Mouse (Mus musculus) cerebellum, postnatal 10 days (tissue): ENCODE data around the gene Hip1.
"Not testable (repeated sequence)": the region's sequence is repeated elsewhere in the genome, so short reads cannot be mapped to it uniquely, and the experiment has no call there.

Source experiments
- DNase-seq, 2 experiments: peaks; one replicate each; pipeline ENCODE4 v3.0.0; 2021; ENCODE audit warnings: mixed read lengths in 2 of 2

Hip1 gene

DNA sequence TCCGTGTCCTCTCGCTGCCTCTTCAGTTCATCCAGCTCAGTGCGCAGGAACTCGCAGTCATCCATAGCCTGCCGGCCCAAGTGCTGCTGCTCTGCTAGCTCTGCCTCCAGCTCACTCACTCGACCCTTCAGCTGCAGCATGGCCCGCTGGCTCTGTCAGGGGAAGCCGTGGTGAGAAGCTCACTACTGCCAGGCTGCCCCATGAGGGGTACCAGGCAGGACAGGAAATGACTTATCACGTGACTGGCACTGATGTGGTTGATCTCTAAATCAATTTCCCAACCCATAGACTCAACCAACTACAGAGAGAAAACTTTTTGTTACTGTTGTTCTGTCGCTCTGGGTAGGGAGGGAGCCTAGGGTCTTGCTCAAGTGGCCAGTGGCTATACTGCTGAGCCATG is 109.9 kb downstream of the Hip1 start:
- DNase-seq = no peak

DNA sequence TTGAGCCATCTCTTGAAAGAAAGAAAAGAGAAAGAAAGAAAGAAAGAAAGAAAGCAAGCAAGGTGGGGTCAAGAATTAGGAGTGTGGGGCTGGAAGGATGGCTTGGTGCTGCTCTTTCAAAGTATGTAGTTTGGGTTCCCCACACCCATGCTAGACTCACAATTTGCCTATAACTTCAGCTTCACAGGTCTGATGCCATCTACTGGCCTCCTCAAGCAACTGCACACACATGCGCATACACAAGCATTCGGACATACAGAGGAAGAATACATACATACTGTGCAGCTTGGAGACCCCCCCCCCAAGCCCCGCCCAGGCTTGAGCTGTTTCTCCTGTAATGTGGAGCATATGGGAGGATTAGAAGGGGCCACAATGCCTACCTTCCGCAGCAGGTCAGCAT is 111.1 kb downstream of the Hip1 start:
- no peak for DNase-seq

- DNase-seq = peak; percentile 45 to 53
These were observed 113.8 kb downstream of the Hip1 start for GRCm38 (mm10) chr5:135431111-135431510.

DNA sequence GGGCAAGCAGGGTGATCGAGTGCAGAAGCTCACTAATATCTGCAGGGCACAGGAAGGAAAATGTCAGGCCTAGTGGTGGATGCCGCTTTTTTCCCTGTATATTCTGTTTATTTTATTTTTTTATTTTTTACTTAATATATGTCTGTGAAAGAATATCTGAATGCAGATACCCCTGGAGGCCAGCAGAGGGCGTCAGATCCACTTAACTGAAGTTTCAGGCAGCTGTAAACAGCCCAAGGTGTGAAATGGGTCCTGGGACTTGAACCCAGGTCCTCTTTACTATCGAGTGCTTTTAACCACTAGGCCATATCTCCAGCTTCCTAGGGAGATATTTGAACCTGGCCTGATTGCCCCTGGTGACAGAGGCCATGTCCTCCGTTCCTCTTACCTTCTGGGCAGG is 116.1 kb downstream of the Hip1 start:
- no peak for DNase-seq

GRCm38 (mm10) chr5:135410266-135410665 is 134.7 kb downstream of the Hip1 start:
- DNase-seq = peak; percentile 23 to 42

GRCm38 (mm10) chr5:135408114-135408513 is 136.8 kb downstream of the Hip1 start:
- DNase-seq = no peak

GRCm38 (mm10) chr5:135405437-135405836 is 139.5 kb downstream of the Hip1 start:
- no peak for DNase-seq

DNA sequence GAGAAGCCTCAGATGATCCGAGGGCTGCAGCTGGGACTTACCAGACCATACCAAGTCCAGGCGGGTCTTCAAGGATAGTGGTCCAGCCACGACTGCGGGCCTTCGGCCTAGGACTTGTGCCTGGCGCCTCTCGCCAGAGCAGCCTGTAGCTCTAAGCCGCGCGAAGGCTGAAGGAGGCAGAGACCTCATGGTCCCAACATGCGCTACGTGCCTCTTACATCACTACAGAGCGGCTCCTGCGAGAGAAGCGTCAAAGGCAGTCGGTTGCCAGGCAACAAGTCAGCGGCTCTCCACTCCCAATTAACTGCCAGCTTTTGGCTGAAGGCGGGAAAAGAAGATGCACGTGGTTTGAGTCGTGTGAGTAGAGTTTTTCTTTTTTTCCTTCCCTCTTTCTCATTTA is 140.3 kb downstream of the Hip1 start:
- DNase-seq = peak; percentile 33 to 43

DNA sequence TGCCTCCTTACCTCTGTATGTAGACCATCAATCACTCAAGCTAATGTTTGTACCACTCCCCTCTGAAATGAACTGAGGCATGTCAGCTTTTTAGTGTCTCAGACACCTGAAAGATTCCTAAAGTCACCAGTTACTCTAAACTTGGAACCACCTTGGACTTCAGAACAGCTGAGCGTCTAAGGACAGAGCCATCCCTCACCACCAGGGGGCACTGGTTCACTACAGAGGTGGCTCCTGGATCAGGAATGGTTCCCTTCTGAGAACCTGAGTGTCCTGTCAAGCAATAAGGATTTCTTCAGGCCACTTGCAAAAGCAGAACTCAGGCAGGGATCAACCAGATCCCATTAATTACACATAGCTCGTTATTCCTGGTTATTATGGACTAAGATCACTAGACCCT is 144.7 kb downstream of the Hip1 start:
- peak; percentile 92 to 95 for DNase-seq

DNA sequence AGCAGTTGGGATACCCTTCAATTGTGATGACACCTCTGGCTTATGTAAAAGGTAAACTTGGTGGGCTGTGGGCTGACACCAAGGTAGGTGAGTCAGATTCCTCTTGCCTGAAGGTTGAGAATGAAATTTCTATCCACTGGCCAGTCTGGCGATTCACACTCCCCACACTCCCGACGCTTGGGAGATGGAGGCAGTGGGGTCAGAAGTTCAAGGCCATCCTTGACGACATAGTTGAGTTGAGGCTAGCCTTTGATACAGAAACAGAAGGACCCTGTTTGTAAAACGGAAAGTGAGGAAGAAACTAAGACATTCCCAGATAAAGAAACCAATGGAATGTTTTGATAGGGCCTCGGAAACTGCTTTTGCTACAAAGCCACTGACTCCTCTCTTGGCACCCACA is 145.5 kb downstream of the Hip1 start:
- no peak for DNase-seq

GRCm38 (mm10) chr5:135395826-135396225 is 149.1 kb downstream of the Hip1 start:
- peak; percentile 66 to 67 for DNase-seq

DNA sequence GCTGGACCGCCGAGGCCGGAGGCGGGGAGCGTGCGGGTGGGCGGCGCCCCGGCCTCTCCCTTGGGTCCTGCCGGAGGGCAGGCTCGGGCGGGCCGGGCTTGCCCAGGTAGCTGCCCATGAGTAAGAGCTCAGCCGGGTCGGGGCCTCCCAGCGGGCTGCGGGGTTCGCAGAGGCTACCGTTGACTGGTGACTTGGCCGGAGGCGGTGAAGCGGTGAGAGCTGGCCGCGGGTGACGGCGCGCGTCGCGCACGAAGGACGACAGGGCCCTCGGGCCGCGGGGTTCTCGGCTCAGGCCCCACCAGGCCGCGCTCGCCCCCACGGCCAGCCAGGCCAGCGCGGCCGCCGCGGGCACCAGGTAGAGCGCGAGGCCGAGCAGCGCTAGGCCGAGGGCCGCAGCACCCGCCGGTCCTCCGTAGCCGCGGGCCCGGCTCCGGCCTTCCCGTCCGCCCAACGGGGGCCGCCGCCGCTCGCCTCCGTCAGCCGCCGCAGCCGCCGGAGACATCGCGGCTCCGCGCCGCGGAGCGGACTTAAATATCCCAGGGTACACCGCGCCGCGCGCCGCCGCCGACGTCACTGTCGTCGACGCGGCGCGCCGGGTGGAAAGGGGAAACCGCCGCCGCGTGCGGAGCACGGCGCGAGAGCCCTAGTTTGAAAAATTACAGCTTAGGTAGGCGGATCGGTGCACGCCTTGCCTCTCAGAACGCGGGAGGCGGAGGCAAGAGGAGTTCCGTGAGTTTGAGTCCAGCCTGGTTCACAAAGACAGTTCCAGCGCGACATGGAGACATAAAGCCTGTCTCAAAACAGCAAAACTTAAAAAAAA is 150.7 kb downstream of the Hip1 start, which contains the start of gene Pom121:
Pom121 (minus strand) TSS at position 543 of the 820 bp plus-strand sequence.
- DNase-seq = peak; percentile 90 to 92

- no peak for DNase-seq
These were observed 161.1 kb downstream of the Hip1 start for GRCm38 (mm10) chr5:135383771-135384170.

- DNase-seq = no peak
These were observed 162.2 kb downstream of the Hip1 start for GRCm38 (mm10) chr5:135382746-135383145.

- peak in 1 of 2 experiments; percentile 38 for DNase-seq
These were observed 163.5 kb downstream of the Hip1 start for GRCm38 (mm10) chr5:135381356-135381925.

DNA sequence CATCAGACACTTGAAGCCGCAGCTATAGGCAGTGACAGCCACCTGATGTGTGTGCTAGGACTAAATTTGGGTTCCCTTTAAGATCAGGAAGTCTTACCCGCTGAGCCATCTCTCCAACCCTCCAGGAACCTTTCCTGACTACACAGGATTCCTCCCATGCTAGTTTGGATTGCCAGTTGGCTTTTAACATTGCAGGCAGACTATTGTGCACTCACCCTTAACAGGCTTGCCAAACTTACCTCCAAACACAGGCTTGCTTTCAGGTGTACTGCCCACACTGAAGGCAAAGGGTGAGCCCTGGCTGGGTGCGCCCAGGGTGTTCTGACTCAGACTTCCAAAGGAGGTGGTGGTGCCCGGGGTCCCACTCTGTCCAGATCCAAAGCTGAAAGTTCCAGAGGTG is 164.2 kb downstream of the Hip1 start:
- DNase-seq = no peak

- no peak for DNase-seq
These were observed 168.6 kb downstream of the Hip1 start for GRCm38 (mm10) chr5:135376341-135376740.

DNA sequence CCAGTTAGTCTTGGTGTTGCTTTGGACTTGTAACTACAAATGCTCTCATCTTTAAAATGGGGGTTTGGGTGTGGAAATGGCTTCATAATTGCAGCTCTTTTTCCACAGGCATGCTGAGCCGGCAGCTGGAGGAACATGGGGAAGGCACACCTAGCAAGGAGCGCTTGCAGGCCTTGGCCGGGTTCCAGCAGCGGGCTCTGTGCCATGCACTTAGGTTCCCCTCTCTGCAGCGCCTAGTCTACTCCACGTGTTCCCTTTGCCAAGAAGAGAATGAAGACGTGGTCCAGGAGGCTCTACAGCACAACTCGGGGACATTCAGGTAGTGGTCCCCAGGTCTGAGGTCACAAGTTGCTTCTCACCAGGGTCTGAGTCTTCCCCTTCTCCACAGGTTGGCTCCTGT is 169.8 kb downstream of the Hip1 start:
- DNase-seq = peak; percentile 69 to 70

DNA sequence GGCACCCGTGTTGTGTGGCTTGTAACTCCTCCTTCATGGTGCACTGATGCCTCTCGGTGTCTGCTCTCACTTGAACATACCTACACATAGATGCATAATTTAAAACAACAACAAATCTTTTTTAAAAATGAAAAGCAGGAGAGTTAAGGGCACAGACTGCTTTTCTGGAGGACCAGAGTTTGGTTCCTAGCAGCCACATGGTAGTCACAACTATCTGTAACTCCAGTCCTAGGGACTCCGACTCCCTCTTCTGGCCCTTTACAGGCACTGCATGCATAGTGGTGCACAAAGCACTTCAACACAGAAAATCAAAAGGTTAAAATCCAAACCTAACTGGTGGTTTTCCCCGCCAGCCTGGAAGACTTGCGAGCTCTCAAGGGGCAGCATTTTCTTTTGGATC is 171.3 kb downstream of the Hip1 start:
- DNase-seq = no peak

- no peak for DNase-seq
These were observed 173.7 kb downstream of the Hip1 start for GRCm38 (mm10) chr5:135371195-135371594.

DNA sequence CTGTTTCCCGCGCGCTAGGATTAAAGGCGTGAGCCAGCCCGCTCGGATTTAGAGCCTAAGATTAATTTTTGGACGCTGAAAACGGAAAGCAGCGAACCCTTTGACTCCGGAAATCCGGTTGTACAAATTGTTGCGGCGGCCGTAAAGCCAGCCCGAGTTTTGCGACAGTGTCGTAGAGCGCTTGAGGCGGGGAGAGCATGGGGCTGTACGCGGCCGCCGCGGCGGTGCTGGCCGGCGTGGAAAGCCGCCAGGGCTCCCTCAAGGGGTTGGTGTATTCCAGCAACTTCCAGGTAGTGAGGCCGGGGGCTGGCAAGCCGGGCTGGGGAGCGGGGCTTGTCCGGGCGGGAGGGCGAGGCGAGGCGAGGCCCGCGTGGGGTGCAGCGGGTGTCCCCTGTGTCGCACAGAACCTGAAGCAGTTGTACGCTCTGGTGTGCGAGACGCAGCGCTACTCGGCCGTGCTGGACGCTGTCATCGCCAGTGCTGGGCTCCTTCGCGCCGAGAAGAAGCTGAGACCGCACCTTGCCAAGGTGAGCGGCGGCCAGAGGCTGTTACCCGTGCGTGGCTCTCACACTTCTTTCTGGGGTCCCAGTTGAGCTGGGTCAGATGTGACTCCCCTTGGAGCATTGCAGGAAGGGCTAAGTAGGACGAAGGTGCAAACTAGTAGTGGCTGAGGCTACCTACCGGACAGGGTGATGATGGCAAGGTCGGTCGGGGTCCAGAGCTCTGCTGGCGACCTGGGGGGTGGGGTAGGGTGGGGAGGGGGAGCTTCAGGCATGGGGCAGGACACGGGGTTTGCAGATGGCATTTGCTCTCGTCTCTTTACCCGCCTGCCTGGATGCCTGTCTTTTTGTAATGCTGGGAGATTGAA is 174.9 kb downstream of the Hip1 start, which contains the start of gene Nsun5:
Nsun5 (plus strand) TSS at position 167 of the 868 bp plus-strand sequence.
- peak; percentile 98 to 99 for DNase-seq

DNA sequence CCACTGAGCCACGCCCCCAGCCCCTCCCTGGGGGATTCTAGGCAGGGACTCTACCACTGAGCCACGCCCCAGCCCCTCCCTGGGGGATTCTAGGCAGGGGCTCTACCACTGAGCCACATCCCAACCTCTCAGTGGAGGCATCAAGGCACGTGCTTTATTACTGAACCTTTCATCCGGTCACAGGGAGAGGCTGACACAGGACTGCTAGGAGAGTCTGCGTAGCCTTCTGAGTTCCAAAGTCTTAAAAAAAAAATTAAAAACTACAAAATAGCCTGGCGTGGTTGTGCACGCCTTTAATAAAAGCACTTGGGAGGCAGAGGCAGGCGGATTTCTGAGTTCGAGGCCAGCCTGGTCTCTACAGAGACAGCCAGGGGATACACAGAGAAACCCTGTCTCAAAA is 175.7 kb downstream of the Hip1 start:
- DNase-seq = not testable (repeated sequence)

DNA sequence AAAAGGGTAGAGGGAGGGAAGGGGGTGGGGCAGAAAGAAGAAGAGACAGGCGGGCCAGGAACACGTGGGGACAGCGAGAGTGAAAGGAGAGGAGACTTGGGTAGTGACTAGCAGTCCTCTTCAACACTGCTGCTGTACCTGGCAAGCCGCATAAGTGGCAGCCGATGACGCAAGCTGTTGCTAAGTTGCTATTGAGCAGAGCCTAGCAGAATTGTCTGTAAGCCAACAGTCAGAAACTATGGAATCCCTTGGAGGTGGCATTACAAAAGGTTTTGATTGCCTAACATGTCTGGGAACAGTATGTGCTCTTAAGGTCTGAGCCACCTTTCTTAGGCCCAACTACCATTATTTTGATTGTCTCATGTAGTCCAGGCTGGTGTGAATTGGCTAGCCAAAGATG is 176.6 kb downstream of the Hip1 start:
- DNase-seq = no peak
